Mouse (Mus musculus): ENCODE measurements around the gene Olfr469. TPM values are rescaled to one million over a fixed set of nuclear protein-coding genes. Genes with fewer than 3 reads are reported as not detected.

The Olfr469 gene
- polyA plus RNA-seq, 1 experiment from 2014 or later = not detected

- 64% methylated on average over 3 of the region's 3 CpGs for WGBS
- no peak overlapping the region for H3K4me3 ChIP-seq (ENCODE audit: low read length)
- H3K27ac ChIP-seq (ENCODE audit: low read depth, low read length) = no peak overlapping the region
- H3K4me1 ChIP-seq (ENCODE audit: control insufficient read depth, insufficient read depth, low read length) = no peaks in the 10 kb centered on the region
- H3K36me3 ChIP-seq (ENCODE audit: control insufficient read depth, insufficient read depth, low read length) = no peaks in the 10 kb centered on the region
- no peak for ATAC-seq (ENCODE audit: low FRiP score, low TSS enrichment)
- no peak overlapping the region for H3K4me2 ChIP-seq (replicated peaks; ENCODE audit: low read depth, low read length)
- no peak overlapping the region for H3K9ac ChIP-seq (ENCODE audit: low read depth, low read length)
- H3K9me3 ChIP-seq (ENCODE audit: control insufficient read depth, low read length) = no peaks in the 10 kb centered on the region
- H3K27me3 ChIP-seq (ENCODE audit: control insufficient read depth, insufficient read depth, low read length) = no peaks in the 10 kb centered on the region
Observed at GRCm38 (mm10) chr7:107787977-107788620, 37.2 kb downstream of the Olfr469 start.

- H3K4me3 ChIP-seq (ENCODE audit: low read length) = no peak overlapping the region
- no peaks in the 10 kb centered on the region for H3K27me3 ChIP-seq (ENCODE audit: control insufficient read depth, insufficient read depth, low read length)
- WGBS = 50% methylated on average over 4 of the region's 4 CpGs
- no peak overlapping the region for H3K4me2 ChIP-seq (replicated peaks; ENCODE audit: low read depth, low read length)
- no peak for ATAC-seq (ENCODE audit: low FRiP score, low TSS enrichment)
- no peaks in the 10 kb centered on the region for H3K36me3 ChIP-seq (ENCODE audit: control insufficient read depth, insufficient read depth, low read length)
- H3K9ac ChIP-seq (ENCODE audit: low read depth, low read length) = no peak overlapping the region
- no peaks in the 10 kb centered on the region for H3K4me1 ChIP-seq (ENCODE audit: control insufficient read depth, insufficient read depth, low read length)
- H3K27ac ChIP-seq (ENCODE audit: low read depth, low read length) = no peak overlapping the region
- H3K9me3 ChIP-seq (ENCODE audit: control insufficient read depth, low read length) = no peaks in the 10 kb centered on the region
Observed at GRCm38 (mm10) chr7:107779611-107780010, 45.7 kb downstream of the Olfr469 start.

GRCm38 (mm10) chr7:107778216-107778615 is 47.1 kb downstream of the Olfr469 start:
- Histone ChIP-seq H3K4me2 (replicated peaks; ENCODE audit: low read depth, low read length) (no peak overlapping the region), H3K27me3 (ENCODE audit: control insufficient read depth, insufficient read depth, low read length) (no peaks in the 10 kb centered on the region), H3K36me3 (ENCODE audit: control insufficient read depth, insufficient read depth, low read length) (no peaks in the 10 kb centered on the region), H3K9ac (ENCODE audit: low read depth, low read length) (no peak overlapping the region), H3K4me1 (ENCODE audit: control insufficient read depth, insufficient read depth, low read length) (no peaks in the 10 kb centered on the region), H3K9me3 (ENCODE audit: control insufficient read depth, low read length) (no peaks in the 10 kb centered on the region), H3K27ac (ENCODE audit: low read depth, low read length) (no peak overlapping the region), H3K4me3 (ENCODE audit: low read length) (no peak overlapping the region)
- 75% methylated on average over 1 of the region's 1 CpGs for WGBS
- no peak for ATAC-seq (ENCODE audit: low FRiP score, low TSS enrichment)

GRCm38 (mm10) chr7:107770812-107771211 is 54.5 kb downstream of the Olfr469 start:
- no peak overlapping the region for H3K27ac ChIP-seq (ENCODE audit: low read depth, low read length)
- H3K4me1 ChIP-seq (ENCODE audit: control insufficient read depth, insufficient read depth, low read length) = no peaks in the 10 kb centered on the region
- no peak overlapping the region for H3K4me3 ChIP-seq (ENCODE audit: low read length)
- no peak overlapping the region for H3K4me2 ChIP-seq (replicated peaks; ENCODE audit: low read depth, low read length)
- H3K9ac ChIP-seq (ENCODE audit: low read depth, low read length) = no peak overlapping the region
- no peaks in the 10 kb centered on the region for H3K36me3 ChIP-seq (ENCODE audit: control insufficient read depth, insufficient read depth, low read length)
- no peaks in the 10 kb centered on the region for H3K9me3 ChIP-seq (ENCODE audit: control insufficient read depth, low read length)
- ATAC-seq (ENCODE audit: low FRiP score, low TSS enrichment) = no peak
- H3K27me3 ChIP-seq (ENCODE audit: control insufficient read depth, insufficient read depth, low read length) = no peaks in the 10 kb centered on the region
- 69% methylated on average over 6 of the region's 6 CpGs for WGBS

Other genes starting within 250 kb of the Olfr469 start
- gene Ppfibp2, start 230.3 kb downstream of the Olfr469 start, polyA plus RNA-seq (2014; fragmentation: Nextera tagmentation; extraction: Ambion mirVana) = 4.4 and 5.9 TPM in 2 replicates
- not detected in 2 replicates for gene 5330417H12Rik, start 200.4 kb downstream of the Olfr469 start, polyA plus RNA-seq (2014; fragmentation: Nextera tagmentation; extraction: Ambion mirVana)
- gene Cyb5r2, start 67.5 kb downstream of the Olfr469 start, polyA plus RNA-seq (2014; fragmentation: Nextera tagmentation; extraction: Ambion mirVana) = 0.10 and 0.30 TPM in 2 replicates
- not detected in 2 replicates for gene Ovch2, start 24.3 kb downstream of the Olfr469 start, polyA plus RNA-seq (2014; fragmentation: Nextera tagmentation; extraction: Ambion mirVana)
- gene Olfr467, start 13.3 kb downstream of the Olfr469 start, polyA plus RNA-seq (2014; fragmentation: Nextera tagmentation; extraction: Ambion mirVana) = not detected in 2 replicates
- gene Olfr470, start 21.9 kb upstream of the Olfr469 start, polyA plus RNA-seq (2014; fragmentation: Nextera tagmentation; extraction: Ambion mirVana) = not detected in 2 replicates
- not detected in 2 replicates for gene Olfr472, start 72.4 kb upstream of the Olfr469 start, polyA plus RNA-seq (2014; fragmentation: Nextera tagmentation; extraction: Ambion mirVana)
- gene Olfr473, start 104.9 kb upstream of the Olfr469 start, polyA plus RNA-seq (2014; fragmentation: Nextera tagmentation; extraction: Ambion mirVana) = not detected in 2 replicates
- gene Olfr474, start 129.1 kb upstream of the Olfr469 start, polyA plus RNA-seq (2014; fragmentation: Nextera tagmentation; extraction: Ambion mirVana) = not detected in 2 replicates
- not detected in 2 replicates for gene Olfr476, start 139.3 kb upstream of the Olfr469 start, polyA plus RNA-seq (2014; fragmentation: Nextera tagmentation; extraction: Ambion mirVana)
- gene Olfr477, start 161.2 kb upstream of the Olfr469 start, polyA plus RNA-seq (2014; fragmentation: Nextera tagmentation; extraction: Ambion mirVana) = not detected in 2 replicates
- gene Olfr478, start 208.4 kb upstream of the Olfr469 start, polyA plus RNA-seq (2014; fragmentation: Nextera tagmentation; extraction: Ambion mirVana) = not detected in 2 replicates
- gene Olfr479, start 225.2 kb upstream of the Olfr469 start, polyA plus RNA-seq (2014; fragmentation: Nextera tagmentation; extraction: Ambion mirVana) = not detected in 2 replicates
- gene Olfr480, start 241.8 kb upstream of the Olfr469 start, polyA plus RNA-seq (2014; fragmentation: Nextera tagmentation; extraction: Ambion mirVana) = not detected in 2 replicates

Measured in kidney, embryonic 14.5 days (tissue).